Mouse (Mus musculus) neural tube, embryonic 10.5 days (tissue): ENCODE measurements around the gene Zan.
"Not testable (repeated sequence)": the region's sequence is repeated elsewhere in the genome, so short reads cannot be mapped to it uniquely, and the experiment has no call there.

Source experiments
- DNase-seq: peaks from one replicate; pipeline ENCODE4 v3.0.0-alpha.2; 2017; ENCODE audit warnings: low spot score; ENCODE audit errors: extremely low spot score

Gene Zan

GRCm38 (mm10) chr5:137501709-137502666 is 25.1 kb upstream of the Zan start, which contains the start of gene Pop7:
TSS of gene Pop7 (minus strand) at chr5:137502518.
- peak; percentile 99 for DNase-seq

GRCm38 (mm10) chr5:137500186-137500585 is 23.3 kb upstream of the Zan start:
- DNase-seq = no peak

GRCm38 (mm10) chr5:137493831-137494230 is 17.0 kb upstream of the Zan start:
- no peak for DNase-seq

- DNase-seq = no peak
Observed at GRCm38 (mm10) chr5:137491559-137491958, 14.7 kb upstream of the Zan start.

- no peak for DNase-seq
Observed at GRCm38 (mm10) chr5:137487616-137488015, 10.8 kb upstream of the Zan start.

- no peak for DNase-seq
Observed at GRCm38 (mm10) chr5:137485851-137486155, 8.9 kb upstream of the Zan start.

GRCm38 (mm10) chr5:137485071-137485850 is 8.4 kb upstream of the Zan start:
- peak; percentile 50 for DNase-seq

GRCm38 (mm10) chr5:137481897-137482296 is 5.0 kb upstream of the Zan start:
- peak; percentile 35 for DNase-seq

- DNase-seq = peak; percentile 78
Observed at GRCm38 (mm10) chr5:137481138-137481537, 4.3 kb upstream of the Zan start.

GRCm38 (mm10) chr5:137474351-137474750 is 2.5 kb downstream of the Zan start:
- no peak for DNase-seq

GRCm38 (mm10) chr5:137472252-137472904 is 4.5 kb downstream of the Zan start:
- no peak for DNase-seq

GRCm38 (mm10) chr5:137466946-137467345 is 9.9 kb downstream of the Zan start:
- no peak for DNase-seq

- no peak for DNase-seq
Observed at GRCm38 (mm10) chr5:137465049-137465448, 11.8 kb downstream of the Zan start.

GRCm38 (mm10) chr5:137455866-137456591 is 20.8 kb downstream of the Zan start:
- no peak for DNase-seq

- DNase-seq = no peak
Observed at GRCm38 (mm10) chr5:137455206-137455605, 21.7 kb downstream of the Zan start.

GRCm38 (mm10) chr5:137445536-137445935 is 31.3 kb downstream of the Zan start:
- no peak for DNase-seq

GRCm38 (mm10) chr5:137440216-137440855 is 36.5 kb downstream of the Zan start:
- DNase-seq = no peak

- DNase-seq = no peak
Observed at GRCm38 (mm10) chr5:137433889-137434288, 43.0 kb downstream of the Zan start.

- not testable (repeated sequence) for DNase-seq
Observed at GRCm38 (mm10) chr5:137430402-137430801, 46.5 kb downstream of the Zan start.

GRCm38 (mm10) chr5:137425648-137426047 is 51.2 kb downstream of the Zan start:
- DNase-seq = no peak

GRCm38 (mm10) chr5:137419841-137420240 is 57.0 kb downstream of the Zan start:
- no peak for DNase-seq
